Mouse (Mus musculus) C2C12 (cell line): ENCODE measurements at regions not wholly inside any gene's neighbourhood (a gene's known extent, or its start where the extent isn't known, plus 50 kb on each side); places are given as distances from the start of the nearest gene placed in this dataset.

Experiments used
- CTCF ChIP-seq: IDR thresholded peaks from one replicate; pipeline ENCODE4 v1.5.1; 2011; ENCODE audit not compliant: control insufficient read depth, insufficient read depth, insufficient read length
- MYOD1 ChIP-seq: IDR thresholded peaks from one replicate; pipeline ENCODE4 v1.6.1; 2011; ENCODE audit warnings: low read depth; ENCODE audit not compliant: control insufficient read depth, insufficient read length

GRCm38 (mm10) chrX:11898280-11898679, 261.9 kb downstream of the Bcor start:
- no peak for TF ChIP-seq CTCF
- no peak for TF ChIP-seq MYOD1
